Mouse (Mus musculus) forebrain, embryonic 13.5 days (tissue): Measurements from ENCODE around the gene Bbs7. TPM values are rescaled to one million over a fixed set of nuclear protein-coding genes. Genes with fewer than 3 reads are reported as not detected.

Experiments used
- ATAC-seq: fragments of 200-750 bp; cut with Nextera tagmentation; 2 replicates; pipeline ENCODE4 v1.8.0; 2017
- H3K27ac ChIP-seq: fragments of 300-500 bp; sonication (generic); 2 replicates; pipeline ENCODE4 v1.5.1; 2015; ENCODE audit warnings: inconsistent platforms, mild to moderate bottlenecking, moderate library complexity
- H3K27me3 ChIP-seq: fragments of 300-500 bp; sonication (generic); 2 replicates; pipeline ENCODE4 v1.6.1; 2015; ENCODE audit warnings: mild to moderate bottlenecking, inconsistent platforms
- H3K36me3 ChIP-seq: fragments of 300-500 bp; sonication (generic); 2 replicates; pipeline ENCODE4 v1.6.1; 2015; ENCODE audit warnings: mild to moderate bottlenecking, inconsistent platforms; ENCODE audit not compliant: poor library complexity, severe bottlenecking
- H3K4me1 ChIP-seq: fragments of 300-500 bp; sonication (generic); 2 replicates; pipeline ENCODE4 v1.6.1; 2015; ENCODE audit warnings: inconsistent platforms
- H3K4me2 ChIP-seq: fragments of 300-500 bp; sonication (generic); 2 replicates; pipeline ENCODE4 v1.6.1; 2015; ENCODE audit warnings: inconsistent platforms, mild to moderate bottlenecking, moderate library complexity
- H3K4me3 ChIP-seq: fragments of 300-500 bp; sonication (generic); 2 replicates; pipeline ENCODE4 v1.5.1; 2015; ENCODE audit warnings: mild to moderate bottlenecking, inconsistent platforms
- H3K9ac ChIP-seq: fragments of 300-500 bp; sonication (generic); 2 replicates; pipeline ENCODE4 v1.6.1; 2015; ENCODE audit warnings: mild to moderate bottlenecking, inconsistent platforms
- H3K9me3 ChIP-seq: fragments of 300-500 bp; sonication (generic); replicated peaks from 2 replicates; pipeline ENCODE4 v1.6.1; 2016; ENCODE audit warnings: inconsistent platforms
- WGBS: fragments of 180-500 bp; shearing (Covaris S2); methylation state at CpG from one replicate; pipeline ENCODE4 v1.1.7; 2015; 5-methylcytosine and 5-hydroxymethylcytosine counted together
- polyA plus RNA-seq: library from polyadenylated mRNA; unstranded; fragments of >200 nt; fragmentation: Nextera tagmentation; extraction: Ambion mirVana; gene quantifications from 2 replicates; pipeline ENCODE4 v1.2.1, GENCODE M21; 2015

Gene Bbs7
- polyA plus RNA-seq, 1 experiment from 2014 or later = 20.1 TPM

GRCm38 (mm10) chr3:36541399-36541798 is 71.9 kb downstream of the Bbs7 start:
- Histone ChIP-seq H3K9me3 (no peaks in the 10 kb centered on the region), H3K9ac (no peak overlapping the region), H3K27me3 (no peaks in the 10 kb centered on the region), H3K27ac (no peak overlapping the region), H3K36me3 (no peaks in the 10 kb centered on the region), H3K4me1 (no peaks in the 10 kb centered on the region), H3K4me3 (no peak overlapping the region), H3K4me2 (no peak overlapping the region)
- WGBS = 91% methylated on average over 2 of the region's 2 CpGs
- no peak for ATAC-seq

- Histone ChIP-seq H3K36me3 (no peaks in the 10 kb centered on the region), H3K27me3 (no peaks in the 10 kb centered on the region), H3K9ac (no peak overlapping the region), H3K4me2 (no peak overlapping the region), H3K4me1 (no peaks in the 10 kb centered on the region), H3K27ac (no peak overlapping the region), H3K9me3 (no peaks in the 10 kb centered on the region), H3K4me3 (no peak overlapping the region)
- WGBS = 69% methylated on average over 2 of the region's 2 CpGs
- no peak for ATAC-seq
These were observed 72.5 kb downstream of the Bbs7 start for GRCm38 (mm10) chr3:36540756-36541155.

- Histone ChIP-seq H3K4me3 (no peak overlapping the region), H3K9me3 (no peaks in the 10 kb centered on the region), H3K27ac (no peak overlapping the region), H3K4me2 (no peak overlapping the region), H3K36me3 (no peaks in the 10 kb centered on the region), H3K4me1 (0 out of 2 replicates have a peak, but pooled peaks cover 5% of the 10 kb centered on the region), H3K27me3 (no peaks in the 10 kb centered on the region), H3K9ac (no peak overlapping the region)
- WGBS = 90% methylated on average over 4 of the region's 4 CpGs
- no peak for ATAC-seq
These were observed 75.4 kb downstream of the Bbs7 start for GRCm38 (mm10) chr3:36537701-36538470.

GRCm38 (mm10) chr3:36536041-36536440 is 77.2 kb downstream of the Bbs7 start:
- H3K4me1 ChIP-seq = peaks cover 16% of the 10 kb centered on the region
- ATAC-seq = no peak
- H3K4me2 ChIP-seq = no peak overlapping the region
- 94% methylated on average over 12 of the region's 12 CpGs for WGBS
- H3K36me3 ChIP-seq = no peaks in the 10 kb centered on the region
- H3K9ac ChIP-seq = no peak overlapping the region
- H3K9me3 ChIP-seq = no peaks in the 10 kb centered on the region
- no peak overlapping the region for H3K27ac ChIP-seq
- H3K4me3 ChIP-seq = no peak overlapping the region
- H3K27me3 ChIP-seq = no peaks in the 10 kb centered on the region; the same call in 1 of the 2 replicates

- ATAC-seq = no peak
- H3K27ac ChIP-seq = no peak overlapping the region
- WGBS = 3% methylated on average over 1 of the region's 1 CpGs
These were observed 80.0 kb downstream of the Bbs7 start for GRCm38 (mm10) chr3:36533201-36533672.

GRCm38 (mm10) chr3:36532738-36533137 is 80.5 kb downstream of the Bbs7 start:
- 36% methylated on average over 7 of the region's 7 CpGs for WGBS
- Histone ChIP-seq H3K36me3 (no peaks in the 10 kb centered on the region), H3K27ac (no peak overlapping the region), H3K4me2 (no peak overlapping the region), H3K9me3 (no peaks in the 10 kb centered on the region), H3K4me1 (peaks cover 21% of the 10 kb centered on the region), H3K9ac (no peak overlapping the region), H3K4me3 (no peak overlapping the region), H3K27me3 (no peaks in the 10 kb centered on the region; the same call in 1 of the 2 replicates)
- no peak for ATAC-seq

More at GRCm38 (mm10) chr3:36533201-36533672, 80.0 kb downstream of the Bbs7 start:
- no peaks in the 10 kb centered on the region; the same call in 1 of the 2 replicates for H3K27me3 ChIP-seq
- peaks cover 21% of the 10 kb centered on the region for H3K4me1 ChIP-seq
- H3K4me3 ChIP-seq = no peak overlapping the region
- no peaks in the 10 kb centered on the region for H3K9me3 ChIP-seq
- no peaks in the 10 kb centered on the region for H3K36me3 ChIP-seq
- H3K4me2 ChIP-seq = no peak overlapping the region
- no peak overlapping the region for H3K9ac ChIP-seq

- H3K4me1 ChIP-seq = peaks cover 21% of the 10 kb centered on the region
- no peaks in the 10 kb centered on the region for H3K36me3 ChIP-seq
- no peak overlapping the region for H3K27ac ChIP-seq
- no peaks in the 10 kb centered on the region; the same call in 1 of the 2 replicates for H3K27me3 ChIP-seq
- H3K9ac ChIP-seq = no peak overlapping the region
- no peak for ATAC-seq
- H3K4me2 ChIP-seq = peak overlapping the region; percentile 50
- H3K9me3 ChIP-seq = no peaks in the 10 kb centered on the region
- H3K4me3 ChIP-seq = peak overlapping the region; percentile 5; the same call in 1 of the 2 replicates
- 23% methylated on average over 18 of the region's 18 CpGs for WGBS
These were observed 81.2 kb downstream of the Bbs7 start for GRCm38 (mm10) chr3:36531979-36532542.

GRCm38 (mm10) chr3:36531242-36531641 is 82.0 kb downstream of the Bbs7 start:
- peaks cover 21% of the 10 kb centered on the region for H3K4me1 ChIP-seq
- H3K4me2 ChIP-seq = no peak overlapping the region
- no peak overlapping the region for H3K9ac ChIP-seq
- ATAC-seq = no peak
- H3K9me3 ChIP-seq = no peaks in the 10 kb centered on the region
- WGBS = 52% methylated on average over 2 of the region's 2 CpGs
- no peak overlapping the region for H3K27ac ChIP-seq
- H3K4me3 ChIP-seq = no peak overlapping the region
- no peaks in the 10 kb centered on the region; the same call in 1 of the 2 replicates for H3K27me3 ChIP-seq
- H3K36me3 ChIP-seq = no peaks in the 10 kb centered on the region

GRCm38 (mm10) chr3:36530781-36531180 is 82.5 kb downstream of the Bbs7 start:
- peaks cover 21% of the 10 kb centered on the region for H3K4me1 ChIP-seq
- no peak overlapping the region for H3K4me2 ChIP-seq
- no peak; the same call in 1 of the 2 replicates for ATAC-seq
- no peak overlapping the region for H3K4me3 ChIP-seq
- 79% methylated on average over 5 of the region's 5 CpGs for WGBS
- no peak overlapping the region for H3K27ac ChIP-seq
- no peak overlapping the region for H3K9ac ChIP-seq
- no peaks in the 10 kb centered on the region for H3K36me3 ChIP-seq
- no peaks in the 10 kb centered on the region for H3K9me3 ChIP-seq
- H3K27me3 ChIP-seq = no peaks in the 10 kb centered on the region; the same call in 1 of the 2 replicates

- H3K27ac ChIP-seq = no peak overlapping the region
- H3K4me2 ChIP-seq = no peak overlapping the region
- 88% methylated on average over 6 of the region's 6 CpGs for WGBS
- H3K27me3 ChIP-seq = no peaks in the 10 kb centered on the region; the same call in 1 of the 2 replicates
- H3K9ac ChIP-seq = no peak overlapping the region
- H3K9me3 ChIP-seq = no peaks in the 10 kb centered on the region
- no peaks in the 10 kb centered on the region for H3K36me3 ChIP-seq
- H3K4me1 ChIP-seq = peaks cover 21% of the 10 kb centered on the region
- no peak overlapping the region for H3K4me3 ChIP-seq
- peak; percentile 78 for ATAC-seq
These were observed 82.9 kb downstream of the Bbs7 start for GRCm38 (mm10) chr3:36530345-36530744.

GRCm38 (mm10) chr3:36524466-36524865 is 88.8 kb downstream of the Bbs7 start:
- Histone ChIP-seq H3K9me3 (no peaks in the 10 kb centered on the region), H3K4me1 (peaks cover 14% of the 10 kb centered on the region), H3K4me3 (no peak overlapping the region), H3K36me3 (no peaks in the 10 kb centered on the region), H3K4me2 (no peak overlapping the region), H3K27ac (no peak overlapping the region), H3K9ac (no peak overlapping the region), H3K27me3 (peaks cover 31% of the 10 kb centered on the region)
- WGBS = 88% methylated on average over 3 of the region's 3 CpGs
- no peak for ATAC-seq
